Mouse (Mus musculus) megakaryocyte-erythroid progenitor cell, adult 5-6 weeks (primary cell): ENCODE measurements around the gene Rusc2. TPM values are rescaled to one million over a fixed set of nuclear protein-coding genes. Genes with fewer than 3 reads are reported as not detected.

Source experiments
- total RNA-seq, 2 experiments: library from RNA; stranded (forward) in 1 of 2; stranded (reverse) in 1 of 2; fragments of 200-1000, 215-1000 nt in 1 of 2; fragments of >200 nt in 1 of 2; fragmentation: Nextera tagmentation in 1 of 2; gene quantifications; 2 replicates each; pipeline ENCODE4 v1.2.3; 2014 to 2017

Gene Rusc2
- total RNA-seq, 2 experiments from 2014 or later = 0.19 to 1.8 TPM

Other genes with a start within 250 kb of the Rusc2 start
- gene Atp8b5, start 114.8 kb upstream of the Rusc2 start, total RNA-seq (2014; fragmentation: Nextera tagmentation) = 0.07 and 0.68 TPM in 2 replicates
- gene Atp8b5, start 114.8 kb upstream of the Rusc2 start, total RNA-seq (2017) = 0.66 and 0.69 TPM in 2 replicates
- gene Fam166b, start 47.2 kb downstream of the Rusc2 start, total RNA-seq (2014; fragmentation: Nextera tagmentation) = not detected in 2 replicates
- not detected in 2 replicates for gene Fam166b, start 47.2 kb downstream of the Rusc2 start, total RNA-seq (2017)
- 11.7 and 15.6 TPM in 2 replicates for gene Tesk1, start 60.0 kb downstream of the Rusc2 start, total RNA-seq (2014; fragmentation: Nextera tagmentation)
- 4.3 and 4.8 TPM in 2 replicates for gene Tesk1, start 60.0 kb downstream of the Rusc2 start, total RNA-seq (2017)
- gene Cd72, start 72.6 kb downstream of the Rusc2 start, total RNA-seq (2014; fragmentation: Nextera tagmentation) = 1.5 and 9.6 TPM in 2 replicates
- 2.9 and 11.9 TPM in 2 replicates for gene Cd72, start 72.6 kb downstream of the Rusc2 start, total RNA-seq (2017)
- gene Sit1, start 101.8 kb downstream of the Rusc2 start, total RNA-seq (2014; fragmentation: Nextera tagmentation) = 0.61 TPM in 1 of 2 replicates, not detected in the other
- gene Sit1, start 101.8 kb downstream of the Rusc2 start, total RNA-seq (2017) = not detected in 2 replicates
- 28.8 and 47.9 TPM in 2 replicates for gene Ccdc107, start 110.9 kb downstream of the Rusc2 start, total RNA-seq (2014; fragmentation: Nextera tagmentation)
- gene Ccdc107, start 110.9 kb downstream of the Rusc2 start, total RNA-seq (2017) = 44.6 and 46.3 TPM in 2 replicates
- 44.3 and 50.3 TPM in 2 replicates for gene Arhgef39, start 117.7 kb downstream of the Rusc2 start, total RNA-seq (2014; fragmentation: Nextera tagmentation)
- 27.2 and 32.7 TPM in 2 replicates for gene Arhgef39, start 117.7 kb downstream of the Rusc2 start, total RNA-seq (2017)
- 3.6 and 11.8 TPM in 2 replicates for gene Car9, start 125.0 kb downstream of the Rusc2 start, total RNA-seq (2014; fragmentation: Nextera tagmentation)
- 2.1 and 3.3 TPM in 2 replicates for gene Car9, start 125.0 kb downstream of the Rusc2 start, total RNA-seq (2017)
- gene Tpm2, start 141.8 kb downstream of the Rusc2 start, total RNA-seq (2014; fragmentation: Nextera tagmentation) = not detected in 2 replicates
- gene Tpm2, start 141.8 kb downstream of the Rusc2 start, total RNA-seq (2017) = 0.09 TPM in 1 of 2 replicates, not detected in the other
- gene Creb3, start 180.4 kb downstream of the Rusc2 start, total RNA-seq (2014; fragmentation: Nextera tagmentation) = 9.6 and 12.7 TPM in 2 replicates
- 19.4 and 42.2 TPM in 2 replicates for gene Creb3, start 180.4 kb downstream of the Rusc2 start, total RNA-seq (2017)
- gene Tln1, start 180.7 kb downstream of the Rusc2 start, total RNA-seq (2014; fragmentation: Nextera tagmentation) = 105 and 175 TPM in 2 replicates
- gene Tln1, start 180.7 kb downstream of the Rusc2 start, total RNA-seq (2017) = 211 and 304 TPM in 2 replicates
- 28.7 and 30.4 TPM in 2 replicates for gene Rgp1, start 196.7 kb downstream of the Rusc2 start, total RNA-seq (2014; fragmentation: Nextera tagmentation)
- 6.7 and 8.3 TPM in 2 replicates for gene Rgp1, start 196.7 kb downstream of the Rusc2 start, total RNA-seq (2017)
- gene Gba2, start 196.9 kb downstream of the Rusc2 start, total RNA-seq (2014; fragmentation: Nextera tagmentation) = 19.7 and 22.9 TPM in 2 replicates
- gene Gba2, start 196.9 kb downstream of the Rusc2 start, total RNA-seq (2017) = 6.1 and 12.0 TPM in 2 replicates
- not detected in 2 replicates for gene Msmp, start 202.5 kb downstream of the Rusc2 start, total RNA-seq (2014; fragmentation: Nextera tagmentation)
- not detected in 2 replicates for gene Msmp, start 202.5 kb downstream of the Rusc2 start, total RNA-seq (2017)
- 0.09 and 2.0 TPM in 2 replicates for gene Npr2, start 250.0 kb downstream of the Rusc2 start, total RNA-seq (2014; fragmentation: Nextera tagmentation)
- gene Npr2, start 250.0 kb downstream of the Rusc2 start, total RNA-seq (2017) = 0.08 and 0.14 TPM in 2 replicates